Mouse (Mus musculus): ENCODE data around the gene Ahcyl2.

The Ahcyl2 gene

DNA sequence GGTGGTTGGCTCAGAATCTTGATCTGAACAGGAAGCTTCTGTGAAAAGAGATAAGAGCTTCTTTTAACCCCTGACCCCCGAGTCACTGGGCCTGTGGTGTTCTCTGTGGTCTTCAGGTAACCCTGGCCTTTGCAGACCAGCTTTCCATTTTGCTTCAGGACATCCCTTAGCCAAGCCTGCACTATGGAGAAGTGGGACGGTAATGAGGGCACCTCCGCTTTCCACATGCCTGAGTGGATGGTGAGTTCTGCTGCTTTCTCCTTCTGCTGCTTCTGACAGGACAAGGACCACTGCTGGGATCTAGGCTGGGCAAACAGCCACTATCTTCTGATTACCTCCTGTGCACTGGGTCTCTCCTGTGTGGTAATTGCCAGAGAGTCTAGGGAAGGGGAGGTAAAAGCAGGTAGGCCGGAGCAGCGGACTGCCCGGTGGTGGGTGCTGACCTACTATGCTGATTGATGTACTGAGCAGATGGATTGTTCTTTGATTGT, 86.1 kb downstream of the Ahcyl2 start:
- peak; percentile 37 to 38 for DNase-seq

DNA sequence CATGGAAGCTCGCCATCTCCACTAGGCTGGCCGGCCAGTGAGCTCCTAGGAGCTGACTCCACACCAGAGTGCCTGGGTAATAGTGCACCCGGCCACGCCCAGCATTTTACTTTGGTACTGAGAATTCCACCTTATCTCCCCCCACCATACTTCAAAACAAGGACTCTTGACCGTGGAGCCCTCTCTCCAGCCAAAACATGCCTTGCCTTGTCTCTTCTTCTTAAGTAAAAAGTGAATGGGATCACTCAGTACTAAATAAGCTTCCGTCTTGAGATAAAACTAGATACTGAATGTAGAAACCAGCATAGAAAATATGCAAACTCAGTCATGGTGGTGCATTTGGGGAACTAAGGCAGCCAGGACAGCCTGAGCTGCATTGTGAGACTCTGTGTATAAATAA, 90.8 kb downstream of the Ahcyl2 start:
- DNase-seq = no peak

DNA sequence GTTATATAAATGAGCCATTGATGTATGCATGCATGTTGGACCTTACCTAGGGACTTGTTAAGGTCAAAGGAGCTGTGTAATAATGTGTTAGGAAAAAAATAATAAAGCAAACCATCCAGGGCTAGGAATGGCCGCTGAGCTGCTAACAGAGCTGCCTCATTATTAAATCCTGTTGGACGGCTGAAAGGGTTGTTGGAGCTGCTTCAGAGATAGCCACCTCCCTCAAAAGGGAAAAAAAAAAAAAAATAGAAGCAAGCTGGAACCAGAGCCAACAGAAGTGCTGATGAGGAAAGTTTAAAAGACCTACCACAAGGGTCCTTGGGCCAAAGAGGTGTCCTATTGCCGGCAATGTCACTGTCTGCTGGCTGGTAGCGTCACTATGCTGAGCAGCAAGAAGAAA, 91.5 kb downstream of the Ahcyl2 start:
- DNase-seq = no peak

DNA sequence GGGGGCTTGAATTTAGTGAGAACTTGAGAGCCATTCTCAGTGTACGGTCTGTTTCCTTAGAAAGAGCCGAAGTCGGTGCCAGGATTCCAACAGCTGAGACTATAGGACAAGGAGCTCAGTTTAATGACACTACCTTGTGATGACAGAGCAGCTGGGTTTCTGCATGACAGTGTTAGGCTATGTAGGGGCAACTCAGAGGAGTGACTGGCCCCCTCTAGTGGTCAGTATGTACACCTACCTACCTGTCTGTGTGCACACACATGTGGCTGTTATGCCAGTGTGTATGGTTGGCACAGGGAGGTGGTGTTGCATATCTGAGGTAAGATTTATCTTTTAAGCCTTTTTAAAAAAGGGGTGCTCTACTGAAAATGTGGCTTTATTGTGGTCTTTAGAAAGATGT, 92.4 kb downstream of the Ahcyl2 start:
- DNase-seq = no peak

DNA sequence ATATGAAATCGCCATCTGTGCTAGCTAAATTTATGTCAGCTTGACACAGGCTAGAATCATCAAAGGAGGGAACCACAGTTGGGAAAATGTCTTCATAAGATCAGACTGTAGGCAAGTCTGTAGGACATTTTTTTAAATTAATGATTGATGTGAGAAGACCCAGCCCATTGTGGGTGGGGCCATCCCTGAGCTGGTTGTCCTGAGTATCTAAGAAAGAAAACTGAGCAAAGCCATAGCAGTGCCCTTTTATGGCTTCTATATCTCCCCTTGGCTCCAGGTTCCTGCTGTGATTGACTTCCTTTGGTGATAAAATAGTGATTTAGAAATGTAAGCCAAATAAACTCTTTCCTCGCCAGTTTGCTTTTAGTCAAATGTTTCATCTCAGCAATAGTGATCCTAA, 97.1 kb downstream of the Ahcyl2 start:
- no peak for DNase-seq

DNA sequence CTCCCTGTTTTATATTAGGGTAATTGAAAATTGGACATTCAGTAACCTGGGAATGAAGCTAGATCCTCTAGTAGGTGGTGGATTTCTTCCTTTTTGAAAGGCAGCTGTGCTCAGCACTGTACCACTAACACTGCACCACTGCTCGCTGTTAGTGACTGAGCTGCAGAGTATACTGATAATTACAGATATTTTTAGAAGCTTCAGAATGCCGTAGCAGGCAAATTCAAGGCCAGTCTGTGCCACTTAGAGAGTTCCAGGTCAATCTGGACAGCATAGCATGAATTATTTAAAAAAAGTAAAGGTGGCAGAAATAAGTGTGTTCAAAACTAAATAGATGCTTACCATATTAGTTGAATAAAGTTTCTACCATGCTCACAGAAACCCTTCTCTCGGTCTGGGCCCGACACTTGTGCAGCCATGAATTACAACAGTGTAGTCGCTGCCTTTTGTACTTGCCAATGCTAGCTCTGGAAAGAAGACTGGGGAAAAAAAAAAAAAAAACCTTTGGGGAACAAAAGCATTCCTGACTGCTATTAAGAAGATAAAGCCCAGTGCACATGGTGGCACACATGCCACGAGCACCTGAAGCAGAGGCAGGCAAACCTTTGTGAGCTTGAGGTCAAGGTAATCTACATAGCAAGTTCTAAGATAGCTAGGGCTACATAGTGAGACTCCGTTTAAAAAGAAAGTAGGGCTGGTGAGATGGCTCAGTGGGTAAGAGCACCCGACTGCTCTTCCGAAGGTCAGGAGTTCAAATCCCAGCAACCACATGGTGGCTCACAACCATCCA, 99.3 kb downstream of the Ahcyl2 start:
- no peak for DNase-seq

DNA sequence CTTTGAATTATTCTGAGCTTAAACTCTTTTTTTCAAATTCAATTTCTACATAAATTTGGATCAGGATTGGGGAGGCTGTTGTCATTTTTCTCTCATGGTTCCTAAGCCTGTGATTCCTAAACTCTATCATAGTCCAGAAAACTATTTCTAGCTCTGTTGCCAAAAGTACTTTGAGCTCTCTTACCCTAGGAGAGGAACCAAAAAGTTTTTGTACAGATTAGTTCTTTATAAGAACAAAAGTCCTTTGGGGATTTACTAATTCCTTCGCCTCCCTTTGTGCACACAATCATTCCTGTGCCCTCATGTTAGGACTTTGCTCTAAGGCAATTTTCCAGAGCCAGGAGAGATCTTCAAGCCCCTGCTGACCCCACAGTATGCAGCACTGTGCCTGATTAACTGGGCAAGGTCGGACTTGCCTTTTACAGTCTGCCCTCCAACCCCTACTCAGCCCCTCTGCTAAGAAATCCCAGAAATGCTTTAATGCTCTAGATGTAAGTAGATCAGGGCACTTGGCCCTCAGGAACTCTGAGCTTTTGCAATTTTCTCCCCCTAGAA, 100.6 kb downstream of the Ahcyl2 start:
- no peak for DNase-seq

DNA sequence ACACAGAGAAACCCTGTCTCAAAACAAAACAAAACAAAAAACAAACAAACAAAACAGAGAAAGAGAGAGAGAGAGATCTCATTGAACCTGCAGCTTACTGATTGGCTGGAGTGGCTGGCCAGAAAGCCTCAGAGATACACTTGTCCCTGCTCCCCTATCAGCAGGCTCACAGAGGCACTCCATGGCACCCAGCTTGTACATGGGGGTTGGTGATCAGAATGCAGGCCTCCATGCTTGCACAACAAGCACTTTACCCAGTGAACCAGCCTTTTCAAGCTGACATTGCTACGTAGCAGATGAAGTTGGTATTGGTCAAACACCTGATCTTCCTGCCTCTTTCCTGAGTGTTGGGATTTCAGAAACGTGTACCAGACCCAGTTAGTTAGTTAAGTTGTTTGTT, 105.8 kb downstream of the Ahcyl2 start:
- no peak for DNase-seq

DNA sequence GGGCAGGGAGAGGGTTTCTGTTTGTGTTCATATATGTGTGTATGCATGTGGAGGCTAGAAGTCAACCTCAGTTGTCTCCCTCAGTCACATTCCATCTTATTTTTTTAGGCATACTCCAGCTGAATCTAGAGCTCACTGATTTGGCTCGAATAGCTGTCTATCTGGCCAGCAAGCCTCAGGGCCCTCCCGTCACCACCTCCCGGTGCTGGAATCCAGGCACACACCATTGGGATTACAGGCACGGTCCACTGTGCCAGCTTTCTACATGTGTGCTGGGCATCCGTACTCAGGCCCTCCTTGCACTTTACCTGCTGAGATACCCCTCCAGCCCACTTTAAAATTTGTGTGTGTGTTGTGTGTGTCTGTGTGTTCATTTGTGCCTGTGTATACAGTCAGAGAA, 107.8 kb downstream of the Ahcyl2 start:
- no peak for DNase-seq

DNA sequence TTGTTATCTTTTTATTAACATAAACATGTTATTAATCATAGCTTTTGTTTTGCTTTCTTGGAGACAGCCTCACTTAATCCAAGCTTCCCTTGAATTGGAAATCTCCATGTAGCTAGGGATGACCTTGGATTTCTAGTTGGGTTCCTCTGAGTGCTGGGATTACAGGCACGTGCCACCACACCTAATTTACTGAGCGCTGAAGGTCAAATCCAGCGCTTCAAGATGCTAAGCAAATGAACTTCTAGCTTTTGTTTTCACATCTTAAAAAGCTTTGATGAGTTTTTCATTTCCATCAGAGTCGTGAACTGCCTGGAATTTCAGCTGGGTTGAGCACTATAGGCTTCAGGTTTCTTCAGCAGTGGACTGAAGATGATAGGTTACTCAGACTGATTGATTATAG, 109.0 kb downstream of the Ahcyl2 start:
- no peak for DNase-seq

DNA sequence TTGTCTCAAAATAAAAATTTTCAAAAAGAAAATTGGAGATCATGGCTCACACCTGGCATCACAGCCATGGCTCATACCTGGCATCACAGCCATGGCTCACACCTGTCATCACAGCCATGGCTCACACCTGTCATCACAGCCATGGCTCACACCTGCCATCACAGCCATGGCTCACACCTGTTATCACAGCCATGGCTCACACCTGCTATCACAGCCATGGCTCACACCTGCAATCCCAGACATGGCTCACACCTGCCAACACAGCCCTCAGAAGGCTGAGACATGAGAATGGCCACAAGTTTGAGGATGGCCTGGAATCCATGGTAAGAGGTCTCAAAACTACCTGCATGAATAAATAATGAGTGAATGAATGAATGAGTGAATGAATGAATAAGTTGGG, 111.8 kb downstream of the Ahcyl2 start:
- no peak for DNase-seq

DNA sequence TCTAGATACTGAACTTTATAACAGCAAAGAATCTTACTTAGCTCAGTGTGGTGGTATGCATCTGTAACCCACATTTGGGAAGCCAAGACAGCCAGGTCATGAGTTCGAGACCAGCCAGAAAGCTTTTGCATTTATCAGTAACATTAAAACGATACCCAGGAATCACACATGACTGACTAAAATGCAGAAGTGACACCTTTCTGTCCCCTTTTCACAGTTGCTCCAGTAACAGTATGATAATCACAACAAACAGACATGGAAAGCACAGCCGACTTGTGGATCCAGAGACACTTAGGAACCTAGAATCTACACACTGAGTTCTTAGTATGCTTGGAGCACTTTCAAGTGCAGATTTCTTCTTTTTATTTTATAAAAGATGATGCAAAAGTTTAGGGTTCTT, 113.0 kb downstream of the Ahcyl2 start:
- DNase-seq = no peak

DNA sequence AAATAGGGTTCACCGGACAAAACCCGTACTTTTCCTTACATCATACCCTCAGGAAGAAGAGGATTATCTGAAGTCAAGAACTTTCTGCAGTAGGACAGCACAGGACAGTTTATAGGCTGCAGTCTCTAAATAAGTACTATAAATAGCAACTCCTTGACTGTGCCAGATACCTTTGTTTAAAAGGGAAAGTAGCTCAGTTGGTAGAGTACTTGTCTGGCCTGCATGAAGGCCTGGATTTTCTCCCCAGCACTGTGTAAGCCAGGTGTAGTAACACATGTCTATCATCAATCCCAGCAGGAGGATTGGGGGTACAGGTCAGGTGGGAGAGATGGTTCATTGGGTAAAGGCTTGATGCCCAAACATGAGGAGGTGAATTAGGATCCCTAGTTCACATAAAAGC, 114.1 kb downstream of the Ahcyl2 start:
- no peak for DNase-seq

DNA sequence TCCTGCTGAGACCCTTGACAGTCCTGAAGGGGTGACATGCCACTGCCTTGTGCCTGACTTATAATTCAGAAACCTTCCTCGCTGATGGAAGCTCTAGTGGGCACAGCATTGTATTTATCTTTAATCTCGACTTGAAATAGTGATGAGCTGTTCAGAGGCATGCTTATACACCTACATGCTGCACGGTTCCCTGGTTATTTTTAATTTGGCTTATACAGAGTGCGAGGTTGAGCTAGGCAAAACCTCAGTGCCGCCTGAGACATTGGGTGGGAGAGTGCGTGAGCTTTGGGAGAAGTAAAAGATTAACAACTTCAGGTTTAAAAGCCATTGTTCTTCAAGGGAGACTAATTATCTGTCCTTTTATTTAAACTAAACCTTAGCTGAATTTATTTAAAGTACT, 115.1 kb downstream of the Ahcyl2 start:
- DNase-seq = no peak

DNA sequence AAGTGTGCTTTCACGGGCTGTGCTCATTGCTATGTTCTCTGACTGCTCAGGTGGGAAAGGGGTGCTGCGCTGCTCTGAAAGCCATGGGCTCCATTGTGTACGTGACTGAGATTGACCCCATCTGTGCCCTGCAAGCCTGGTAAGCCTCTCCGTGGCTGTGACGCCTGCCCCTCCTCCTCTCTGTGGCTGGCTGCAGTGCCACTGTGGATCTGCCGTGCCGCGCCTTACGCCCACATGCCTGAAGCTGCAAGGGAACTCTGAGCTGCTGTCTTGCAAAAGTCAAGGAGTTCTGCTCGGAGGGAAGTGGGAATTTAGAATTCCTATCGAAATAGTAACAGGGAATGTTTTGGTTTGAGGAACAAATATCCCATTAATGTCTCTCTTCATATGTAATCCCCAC, 123.3 kb downstream of the Ahcyl2 start:
- no peak for DNase-seq

DNA sequence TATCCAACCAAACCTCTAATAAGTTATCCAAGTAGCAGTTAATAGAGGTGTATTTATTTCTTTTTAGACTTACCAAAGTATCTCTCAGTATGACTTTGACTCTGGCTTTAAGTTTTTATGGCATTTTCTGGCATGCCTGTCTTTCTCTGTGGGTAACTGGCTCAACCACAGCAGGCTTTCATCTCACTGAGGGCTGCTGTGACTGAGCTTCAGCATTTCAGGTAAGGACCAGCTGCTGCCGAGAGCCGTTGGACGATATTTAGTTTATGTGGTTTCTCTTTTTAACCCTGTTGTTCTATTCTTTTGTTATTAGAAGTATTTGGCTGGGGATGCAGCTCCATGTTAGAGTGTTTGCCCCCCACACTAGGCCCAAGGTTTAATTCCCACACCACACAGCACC, 129.2 kb downstream of the Ahcyl2 start:
- DNase-seq = no peak

DNA sequence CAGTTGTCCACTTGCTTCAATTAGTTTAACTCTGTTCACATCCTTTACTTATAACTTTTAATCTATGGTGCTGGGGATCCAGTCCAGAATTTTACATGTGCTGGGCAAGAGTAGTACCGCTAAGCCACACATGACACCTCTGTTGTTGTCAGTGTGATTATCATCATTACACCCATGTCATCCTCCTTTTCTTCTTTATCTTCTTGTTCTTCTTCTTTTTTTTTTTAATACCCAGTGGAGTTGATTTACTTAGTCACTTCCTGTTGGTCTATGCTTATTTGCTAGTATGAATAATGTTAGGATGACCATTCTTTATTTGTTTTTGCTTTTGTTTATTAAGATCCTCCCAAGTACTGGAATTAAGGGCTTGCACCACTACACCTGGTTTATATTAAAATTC, 133.6 kb downstream of the Ahcyl2 start:
- no peak for DNase-seq

DNA sequence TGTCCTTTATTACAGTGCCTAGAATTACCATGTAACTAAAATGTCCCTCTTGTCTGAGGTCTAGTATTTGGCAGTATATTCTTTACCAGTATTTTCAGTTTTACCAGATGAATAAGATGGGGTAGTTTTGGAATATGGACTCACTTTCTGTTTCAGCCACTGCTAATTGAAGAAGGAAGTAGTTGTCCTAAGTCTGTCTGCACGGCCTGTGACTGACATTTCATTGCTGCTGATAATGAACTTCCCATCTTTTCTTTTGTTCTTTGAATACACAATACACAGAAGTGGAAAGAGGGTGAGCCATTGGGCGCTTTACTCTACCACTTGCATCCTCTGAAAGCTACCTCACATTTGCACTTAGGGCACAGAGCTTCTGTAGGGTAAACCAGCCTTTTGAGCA, 134.4 kb downstream of the Ahcyl2 start:
- DNase-seq = no peak

DNA sequence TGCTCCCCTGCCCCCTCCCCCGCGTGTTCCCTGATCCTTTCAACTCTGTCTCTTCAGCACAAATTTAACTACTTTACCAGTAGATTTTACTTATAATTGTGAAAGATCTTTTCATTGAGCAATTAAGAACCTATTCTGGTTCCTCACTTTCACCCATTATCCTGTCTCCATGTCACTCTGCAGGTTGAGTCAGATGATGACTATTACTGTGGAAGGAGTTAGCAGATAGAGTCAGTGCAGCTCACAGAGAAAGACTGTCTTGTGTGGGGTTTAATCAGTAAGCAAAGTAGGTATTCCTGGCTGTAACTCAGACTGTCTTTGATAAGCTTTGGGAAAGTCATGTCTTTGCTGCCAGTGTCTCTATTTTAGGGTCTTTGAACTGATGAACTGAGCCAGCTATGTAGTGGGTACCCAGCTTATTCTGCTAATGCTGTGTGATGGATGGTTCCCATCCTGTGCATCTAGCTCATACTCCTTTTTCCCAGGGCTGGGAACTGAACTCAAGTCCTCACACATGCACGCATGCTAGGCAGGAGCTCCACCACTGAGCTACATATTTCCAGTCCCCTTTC, 135.6 kb downstream of the Ahcyl2 start:
- no peak for DNase-seq

DNA sequence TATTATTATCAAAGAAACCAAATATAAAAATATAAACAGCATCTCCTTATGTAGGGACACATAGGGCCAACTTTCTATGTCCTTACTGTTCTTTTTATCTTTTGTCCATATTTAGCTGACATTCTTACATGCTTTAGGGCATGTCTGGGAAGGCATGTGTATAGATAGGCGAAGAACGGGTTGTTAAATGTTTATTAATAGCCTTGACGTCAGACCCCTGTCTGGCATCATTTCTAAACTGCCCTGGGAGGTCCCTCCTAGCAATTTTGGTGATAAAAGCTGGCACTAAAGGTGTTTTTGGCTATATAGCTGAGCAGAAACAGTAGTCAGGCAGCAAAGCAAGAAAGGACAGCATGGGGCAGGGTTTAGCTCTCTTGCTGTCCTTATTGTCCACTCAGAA, 136.5 kb downstream of the Ahcyl2 start:
- DNase-seq = no peak

DNA sequence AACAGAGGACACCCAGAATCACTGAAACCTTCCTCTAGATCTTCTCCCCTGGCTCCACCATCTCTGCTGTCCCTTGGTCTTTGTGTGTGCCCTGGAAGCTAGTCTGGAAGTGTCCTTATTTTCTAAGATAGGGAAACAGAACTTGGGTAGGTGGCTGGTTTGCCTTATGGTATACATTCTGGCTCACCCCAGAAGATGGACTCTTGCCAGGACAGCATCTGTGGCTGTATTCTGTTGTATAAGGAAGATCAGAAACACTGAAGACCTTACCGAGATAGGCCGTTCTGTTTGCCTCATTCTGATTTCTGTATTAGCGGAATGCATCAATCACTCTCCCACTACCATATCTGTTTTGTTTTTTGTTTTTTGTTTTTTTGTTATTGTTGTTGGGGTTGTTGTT, 142.8 kb downstream of the Ahcyl2 start:
- peak; percentile 15 to 28 for DNase-seq

DNA sequence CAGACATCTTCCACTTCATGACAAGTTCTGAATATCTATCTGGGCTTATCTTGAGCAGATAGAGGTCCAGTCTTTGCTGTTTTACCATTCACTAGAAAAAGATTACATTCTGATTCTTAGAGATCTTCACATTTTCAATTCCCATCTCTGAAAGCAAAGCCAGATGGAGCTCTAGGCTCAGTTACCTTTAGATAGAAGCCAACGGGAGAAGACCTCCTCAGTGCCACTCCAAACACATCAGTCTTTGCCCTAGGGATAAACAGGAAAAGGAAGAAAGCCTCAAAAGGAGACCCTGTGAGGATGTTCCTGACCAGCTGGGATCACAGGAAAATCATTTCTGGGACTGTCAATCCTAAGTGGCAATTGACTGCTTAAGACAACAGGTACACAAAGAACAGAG, 145.9 kb downstream of the Ahcyl2 start:
- DNase-seq = no peak

DNA sequence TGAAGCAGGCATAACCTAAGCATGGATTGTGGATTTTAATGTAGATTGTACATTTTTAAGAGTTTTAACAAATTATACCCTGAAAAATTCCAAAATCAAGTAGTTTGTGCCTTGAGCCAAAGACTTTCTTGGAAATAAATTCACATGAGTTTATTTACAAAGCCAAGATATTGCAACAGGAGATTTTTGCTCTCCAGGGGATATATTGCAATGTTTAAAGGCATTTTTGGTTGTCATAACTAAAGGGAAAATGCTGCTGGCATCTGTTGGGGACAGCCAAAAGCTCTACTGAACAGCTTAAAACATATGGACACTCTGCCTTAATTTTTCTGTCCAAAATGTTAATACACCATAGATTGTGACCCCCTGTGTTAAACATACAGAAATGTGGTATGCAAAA, 146.3 kb downstream of the Ahcyl2 start:
- no peak for DNase-seq

DNA sequence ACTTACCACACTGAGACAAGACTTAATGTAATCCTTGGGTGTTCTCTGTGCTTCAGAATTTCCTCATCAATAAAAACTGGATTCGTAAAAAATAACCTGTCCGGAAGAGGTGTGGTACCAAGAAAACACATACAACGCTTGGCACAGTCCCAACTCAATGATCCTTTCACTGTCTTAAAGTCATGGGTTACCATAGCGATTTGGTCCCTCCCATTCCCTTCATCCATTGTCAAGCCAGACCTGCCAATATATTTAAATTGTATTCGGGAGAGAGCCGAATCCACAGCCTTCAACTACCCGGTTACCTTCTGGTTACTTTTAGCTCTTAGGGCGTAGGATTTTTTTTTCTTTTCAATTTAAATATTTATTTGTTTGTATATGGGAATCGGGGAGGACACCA, 148.0 kb downstream of the Ahcyl2 start:
- no peak for DNase-seq
